Mouse (Mus musculus): ENCODE data around the gene Mapk9.

Mapk9 gene

GRCm38 (mm10) chr11:49900043-49900442, 53.5 kb downstream of the Mapk9 start:
- DNase-seq = no peak

- DNase-seq = peak; percentile 14 to 25
These were observed 54.6 kb downstream of the Mapk9 start for GRCm38 (mm10) chr11:49900962-49901658.

GRCm38 (mm10) chr11:49901659-49902458, 55.3 kb downstream of the Mapk9 start, which contains the start of gene Rasgef1c:
Rasgef1c (plus strand) TSS chr11:49901835.
- DNase-seq = peak; percentile 82 to 87

GRCm38 (mm10) chr11:49903333-49903732, 56.8 kb downstream of the Mapk9 start:
- DNase-seq = peak; percentile 83 to 85

DNA sequence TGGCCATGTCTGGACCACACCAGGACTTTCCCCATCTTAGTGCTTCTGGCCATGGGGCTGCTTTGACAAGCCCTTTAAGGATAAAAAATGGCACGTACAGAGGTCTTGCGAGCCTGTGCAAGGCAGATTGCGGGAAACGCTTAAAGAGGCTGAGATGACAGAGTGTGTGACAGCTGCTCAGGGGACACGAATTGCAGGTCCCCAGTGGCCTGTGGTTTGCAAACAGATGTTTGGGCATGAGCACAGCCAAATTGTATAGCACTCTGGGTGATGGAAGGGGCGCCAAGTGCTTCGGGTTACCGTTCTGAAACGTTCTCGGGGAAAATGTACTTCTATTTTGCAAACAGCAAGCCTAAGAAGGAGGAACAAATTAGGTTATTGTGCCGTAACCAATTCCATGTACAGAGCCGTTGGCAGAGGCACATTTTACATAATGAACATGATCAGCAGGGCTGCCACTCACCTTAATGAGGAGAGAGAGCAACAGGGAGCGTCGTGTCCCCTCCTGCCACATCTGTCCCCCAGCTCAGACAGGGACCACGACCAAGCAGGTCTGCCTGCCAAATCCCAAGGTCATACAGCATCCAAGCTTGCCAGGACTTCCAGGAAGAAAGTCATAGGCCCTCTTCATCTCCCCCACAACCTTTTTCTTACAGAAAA, 72.1 kb downstream of the Mapk9 start:
- no peak for DNase-seq

DNA sequence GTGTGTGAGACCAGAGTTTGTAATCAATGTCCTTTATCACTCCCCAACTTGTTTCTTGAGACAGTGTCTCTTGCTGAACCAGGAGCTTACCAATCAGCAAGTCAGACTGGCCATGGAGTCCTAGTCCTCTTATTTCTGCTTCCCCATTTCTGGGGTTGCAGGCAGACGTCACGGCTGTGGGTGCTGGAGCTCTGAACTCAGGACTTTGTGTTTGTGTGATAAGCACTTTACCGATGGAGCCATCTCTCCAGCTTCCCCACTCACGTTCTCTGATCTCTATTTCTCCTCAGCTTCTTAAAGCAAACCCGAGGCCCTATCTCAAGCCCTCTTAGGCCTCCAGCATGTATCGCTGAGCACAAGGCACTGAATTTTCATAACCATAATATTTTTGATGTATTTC, 72.8 kb downstream of the Mapk9 start:
- DNase-seq = no peak

DNA sequence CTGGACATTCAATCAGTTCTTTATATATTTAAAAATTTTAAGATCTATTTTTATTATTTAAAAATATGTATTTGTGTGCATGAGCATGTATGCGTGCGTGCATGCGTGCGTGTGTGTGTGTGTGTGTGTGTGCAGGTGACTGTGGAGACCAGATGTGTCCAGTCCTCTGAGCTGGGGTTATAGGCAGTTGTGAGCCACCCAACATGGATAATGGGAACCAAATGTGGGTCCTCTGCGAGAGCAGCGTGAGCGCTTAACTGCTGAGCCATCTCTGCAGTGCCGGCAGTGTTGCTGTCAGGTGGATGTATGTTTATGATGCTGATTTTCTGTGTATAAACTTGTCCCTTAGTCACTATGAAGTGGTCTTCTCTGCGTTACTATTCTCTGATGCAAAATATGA, 77.0 kb downstream of the Mapk9 start:
- DNase-seq = no peak

GRCm38 (mm10) chr11:49926183-49926582, 79.6 kb downstream of the Mapk9 start:
- no peak for DNase-seq

DNA sequence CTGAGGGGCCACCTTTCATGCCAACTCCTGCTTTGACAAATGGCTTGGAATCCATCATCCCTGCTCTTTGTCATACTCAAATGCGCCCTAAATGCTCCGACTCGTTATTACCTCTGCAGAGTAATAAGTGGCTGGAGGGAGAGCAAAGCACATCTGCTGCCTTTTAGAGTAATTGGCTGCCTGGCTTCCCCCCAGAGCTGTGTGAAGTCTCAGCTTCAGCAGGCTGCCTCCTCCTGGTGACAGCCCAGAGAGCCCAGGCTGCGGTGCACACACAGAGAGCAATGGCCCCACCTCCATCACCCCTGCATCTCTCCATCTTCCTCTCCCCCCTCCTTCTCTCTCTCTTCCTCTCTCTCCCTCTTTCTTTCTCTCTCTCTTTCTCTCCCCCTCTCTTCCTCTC, 80.6 kb downstream of the Mapk9 start:
- peak in 1 of 2 experiments; percentile 24 for DNase-seq

- DNase-seq = no peak
These were observed 81.1 kb downstream of the Mapk9 start for GRCm38 (mm10) chr11:49927670-49928069.

- no peak for DNase-seq
These were observed 84.6 kb downstream of the Mapk9 start for GRCm38 (mm10) chr11:49931037-49931625.

- DNase-seq = peak; percentile 45 to 60
These were observed 85.3 kb downstream of the Mapk9 start for GRCm38 (mm10) chr11:49931853-49932252.

DNA sequence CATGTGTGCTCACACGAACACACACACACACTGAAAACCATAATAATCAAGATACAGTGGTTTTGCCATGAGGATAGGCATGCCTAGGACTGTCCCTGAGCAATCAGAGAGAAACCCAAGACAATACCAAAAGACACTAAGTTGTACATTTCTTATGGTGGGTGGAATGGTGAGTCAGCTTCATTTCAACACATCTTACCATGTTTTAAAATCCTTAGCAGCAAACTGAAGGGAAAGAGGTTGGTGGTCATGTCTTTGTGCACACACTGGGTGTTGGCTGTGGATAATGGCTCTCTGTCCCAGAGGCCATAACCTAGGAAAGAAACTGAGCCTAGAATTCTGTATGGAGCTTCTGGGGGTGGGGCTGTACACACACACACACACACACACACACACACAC, 87.3 kb downstream of the Mapk9 start:
- DNase-seq = no peak

DNA sequence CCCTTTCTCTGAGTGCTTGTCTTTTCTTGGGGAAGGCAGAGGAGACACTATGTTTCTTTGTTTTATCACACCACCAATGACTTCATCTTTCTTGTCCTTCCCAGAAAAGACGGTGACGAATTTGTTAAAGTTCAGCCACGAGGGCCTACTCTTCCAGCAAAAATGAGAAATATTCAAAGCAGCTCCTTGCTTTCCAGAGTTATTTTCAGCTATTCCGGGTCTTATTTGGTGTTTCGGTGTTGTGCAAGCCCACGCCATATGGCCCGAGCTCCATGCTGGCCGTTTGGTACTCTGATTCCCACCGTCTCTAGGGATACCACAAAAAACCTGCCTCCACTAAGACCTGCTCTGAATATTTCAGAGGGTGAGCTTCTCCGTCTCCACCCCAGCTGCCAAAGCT, 87.8 kb downstream of the Mapk9 start:
- no peak for DNase-seq

Measured in kidney, postnatal 4 days (tissue).